Mouse (Mus musculus) forebrain, embryonic 11.5 days (tissue): ENCODE measurements around the gene Phldb2. TPM values are rescaled to one million over a fixed set of nuclear protein-coding genes. Genes with fewer than 3 reads are reported as not detected.

ENCODE experiments used
- ATAC-seq: fragments of 200-750 bp; cut with Nextera tagmentation; replicated peaks from 2 replicates; pipeline ENCODE4 v1.8.0; 2017; ENCODE audit warnings: moderate TSS enrichment; ENCODE audit not compliant: low FRiP score
- DNase-seq: peaks from one replicate; pipeline ENCODE4 v3.0.0-alpha.2; 2017; ENCODE audit warnings: low spot score
- H3K27ac ChIP-seq: fragments of 300-500 bp; sonication (generic); 2 replicates; pipeline ENCODE4 v1.5.1; 2014; ENCODE audit warnings: low read depth, low read length
- H3K27me3 ChIP-seq: fragments of 300-500 bp; sonication (generic); 2 replicates; pipeline ENCODE4 v1.6.1; 2014; ENCODE audit warnings: mild to moderate bottlenecking, low read length, mixed read lengths; ENCODE audit not compliant: control insufficient read depth, insufficient read depth
- H3K36me3 ChIP-seq: fragments of 300-500 bp; sonication (generic); 2 replicates; pipeline ENCODE4 v1.6.1; 2014; ENCODE audit warnings: mild to moderate bottlenecking, low read length, moderate library complexity, mixed read lengths; ENCODE audit not compliant: control insufficient read depth, insufficient read depth
- H3K4me1 ChIP-seq: fragments of 300-500 bp; sonication (generic); replicated peaks from 2 replicates; pipeline ENCODE4 v1.6.1; 2014; ENCODE audit warnings: low read length, mixed read lengths; ENCODE audit not compliant: control insufficient read depth, insufficient read depth
- H3K4me2 ChIP-seq: fragments of 300-500 bp; sonication (generic); 2 replicates; pipeline ENCODE4 v1.6.1; 2014; ENCODE audit warnings: low read depth, mild to moderate bottlenecking, low read length, moderate library complexity, mixed read lengths; ENCODE audit not compliant: severe bottlenecking
- H3K4me3 ChIP-seq: fragments of 300-500 bp; sonication (generic); 2 replicates; pipeline ENCODE4 v1.5.1; 2014; ENCODE audit warnings: low read depth, low read length
- H3K9ac ChIP-seq: fragments of 300-500 bp; sonication (generic); 2 replicates; pipeline ENCODE4 v1.6.1; 2014; ENCODE audit warnings: low read length
- H3K9me3 ChIP-seq: fragments of 300-500 bp; sonication (generic); 2 replicates; pipeline ENCODE4 v1.6.1; 2016; ENCODE audit warnings: low read length, mixed read lengths; ENCODE audit not compliant: control insufficient read depth
- WGBS: fragments of 180-500 bp; shearing (Covaris S2); extraction: QIAGEN DNeasy Blood & Tissue Kit; methylation state at CpG from one replicate; pipeline ENCODE4 v1.1.7; 2014; 5-methylcytosine and 5-hydroxymethylcytosine counted together
- polyA plus RNA-seq: library from polyadenylated mRNA; unstranded; fragments of >200 nt; fragmentation: Nextera tagmentation; extraction: Ambion mirVana; gene quantifications from 2 replicates; pipeline ENCODE4 v1.2.1, GENCODE M21; 2014

The Phldb2 gene
- polyA plus RNA-seq, 1 experiment from 2014 or later = 31.5 TPM

GRCm38 (mm10) chr16:45724061-45724741, 229.2 kb downstream of the Phldb2 start, which contains the start of gene Tagln3:
TSS of gene Tagln3 (minus strand) at chr16:45724608.
- peaks cover 11% of the 10 kb centered on the region for H3K4me1 ChIP-seq
- H3K36me3 ChIP-seq = no peaks in the 10 kb centered on the region; the same call in 1 of the 2 replicates

GRCm38 (mm10) chr16:45723172-45723901, 230.1 kb downstream of the Phldb2 start:
- Histone ChIP-seq H3K27me3 (no peaks in the 10 kb centered on the region), H3K4me1 (peaks cover 11% of the 10 kb centered on the region), H3K4me2 (peak overlapping the region; percentile 76), H3K9ac (peak overlapping the region; percentile 92), H3K27ac (peak overlapping the region; percentile 96), H3K9me3 (no peaks in the 10 kb centered on the region), H3K36me3 (peaks cover 5% of the 10 kb centered on the region), H3K4me3 (peak overlapping the region; percentile 67)
- 51% methylated on average over 6 of the region's 6 CpGs for WGBS
- ATAC-seq (peak; percentile 36), DNase-seq (no peak)

More at GRCm38 (mm10) chr16:45724061-45724741, 229.2 kb downstream of the Phldb2 start, which contains the start of gene Tagln3:
- DNase-seq = peak; percentile 89
- under 1% methylated on average over 30 of the region's 30 CpGs for WGBS
- Histone ChIP-seq H3K9me3 (no peaks in the 10 kb centered on the region), H3K27me3 (no peaks in the 10 kb centered on the region), H3K4me2 (peak within 1 kb of the TSS; percentile 76), H3K9ac (peak within 1 kb of the TSS; percentile 92), H3K27ac (peak within 1 kb of the TSS; percentile 96), H3K4me3 (peak within 1 kb of the TSS; percentile 67)
- peak; percentile 86 for ATAC-seq

GRCm38 (mm10) chr16:45722460-45722951, 230.9 kb downstream of the Phldb2 start:
- H3K27me3 ChIP-seq = no peaks in the 10 kb centered on the region
- peaks cover 11% of the 10 kb centered on the region for H3K4me1 ChIP-seq
- H3K9me3 ChIP-seq = no peaks in the 10 kb centered on the region
- DNase-seq (no peak), ATAC-seq (no peak)
- 76% methylated on average over 3 of the region's 3 CpGs for WGBS
- 0 out of 2 replicates have a peak overlapping the region, but pooled peaks have one; percentile 41 for H3K27ac ChIP-seq
- H3K9ac ChIP-seq = peak overlapping the region; percentile 92
- peak overlapping the region; percentile 67 for H3K4me3 ChIP-seq
- peaks cover 8% of the 10 kb centered on the region for H3K36me3 ChIP-seq
- peak overlapping the region; percentile 76 for H3K4me2 ChIP-seq

GRCm38 (mm10) chr16:45720022-45720630, 233.3 kb downstream of the Phldb2 start:
- Histone ChIP-seq H3K4me2 (no peak overlapping the region), H3K4me1 (peaks cover 8% of the 10 kb centered on the region; the same call in 1 of the 2 replicates), H3K27ac (no peak overlapping the region), H3K4me3 (no peak overlapping the region), H3K27me3 (no peaks in the 10 kb centered on the region), H3K9me3 (no peaks in the 10 kb centered on the region), H3K36me3 (peaks cover 8% of the 10 kb centered on the region), H3K9ac (no peak overlapping the region)
- DNase-seq = no peak
- ATAC-seq = no peak
- 89% methylated on average over 10 of the region's 10 CpGs for WGBS

GRCm38 (mm10) chr16:45718296-45718695, 235.1 kb downstream of the Phldb2 start:
- Histone ChIP-seq H3K27ac (no peak overlapping the region), H3K9me3 (no peaks in the 10 kb centered on the region), H3K36me3 (peaks cover 8% of the 10 kb centered on the region), H3K9ac (no peak overlapping the region), H3K4me1 (peaks cover 5% of the 10 kb centered on the region; the same call in 1 of the 2 replicates), H3K27me3 (no peaks in the 10 kb centered on the region), H3K4me2 (no peak overlapping the region), H3K4me3 (no peak overlapping the region)
- ATAC-seq (no peak), DNase-seq (no peak)
- 90% methylated on average over 4 of the region's 4 CpGs for WGBS

- no peak overlapping the region for H3K4me3 ChIP-seq
- no peak overlapping the region for H3K4me2 ChIP-seq
- no peaks in the 10 kb centered on the region for H3K4me1 ChIP-seq
- H3K27me3 ChIP-seq = no peaks in the 10 kb centered on the region
- H3K27ac ChIP-seq = no peak overlapping the region
- H3K9me3 ChIP-seq = no peaks in the 10 kb centered on the region
- H3K36me3 ChIP-seq = peaks cover 10% of the 10 kb centered on the region
- ATAC-seq (no peak), DNase-seq (no peak)
- WGBS = 88% methylated on average over 5 of the region's 5 CpGs
- no peak overlapping the region for H3K9ac ChIP-seq
These were observed 238.8 kb downstream of the Phldb2 start for GRCm38 (mm10) chr16:45714489-45715150.

- H3K4me1 ChIP-seq = no peaks in the 10 kb centered on the region
- H3K4me3 ChIP-seq = no peak overlapping the region
- H3K36me3 ChIP-seq = peaks cover 10% of the 10 kb centered on the region
- H3K27ac ChIP-seq = no peak overlapping the region
- H3K9ac ChIP-seq = no peak overlapping the region
- H3K9me3 ChIP-seq = no peaks in the 10 kb centered on the region
- 88% methylated on average over 1 of the region's 1 CpGs for WGBS
- DNase-seq (no peak), ATAC-seq (no peak)
- H3K4me2 ChIP-seq = no peak overlapping the region
- H3K27me3 ChIP-seq = no peaks in the 10 kb centered on the region
These were observed 239.5 kb downstream of the Phldb2 start for GRCm38 (mm10) chr16:45713878-45714277.

- Histone ChIP-seq H3K27ac (no peak overlapping the region), H3K9me3 (no peaks in the 10 kb centered on the region), H3K27me3 (no peaks in the 10 kb centered on the region), H3K36me3 (peaks cover 5% of the 10 kb centered on the region), H3K4me2 (no peak overlapping the region), H3K4me3 (no peak overlapping the region), H3K9ac (no peak overlapping the region), H3K4me1 (no peaks in the 10 kb centered on the region)
- whole genome bisulfite sequencing = 77% methylated on average over 5 of the region's 5 CpGs
- DNase-seq (no peak), ATAC-seq (no peak)
These were observed 240.1 kb downstream of the Phldb2 start for GRCm38 (mm10) chr16:45713261-45713660.
